Mouse (Mus musculus): ENCODE results near the gene Fam149b.
"Not testable (repeated sequence)": the region's sequence is repeated elsewhere in the genome, so short reads cannot be mapped to it uniquely, and the experiment has no call there.

Fam149b gene

GRCm38 (mm10) chr14:20347991-20348541 lies at the start of gene Fam149b, which contains the start of gene Ecd:
Gene Fam149b (plus strand): TSS chr14:20348162.
Gene Ecd (minus strand): TSS chr14:20348121.
- DNase-seq (ENCODE audit: low read depth), result peak; percentile 93

GRCm38 (mm10) chr14:20305085-20305484 lies 42.9 kb upstream of the Fam149b start:
- DNase-seq (ENCODE audit: low read depth), result not testable (repeated sequence)

- DNase-seq (ENCODE audit: low read depth), result no peak
Measured at GRCm38 (mm10) chr14:20315137-20315536, 32.8 kb upstream of the Fam149b start.

GRCm38 (mm10) chr14:20319420-20319819 lies 28.5 kb upstream of the Fam149b start:
- DNase-seq (ENCODE audit: low read depth), result no peak

- no peak for DNase-seq (ENCODE audit: low read depth)
Measured at GRCm38 (mm10) chr14:20324196-20324595, 23.8 kb upstream of the Fam149b start.

- DNase-seq (ENCODE audit: low read depth), result no peak
Measured at GRCm38 (mm10) chr14:20328474-20328873, 19.5 kb upstream of the Fam149b start.

- no peak for DNase-seq (ENCODE audit: low read depth)
Measured at GRCm38 (mm10) chr14:20331316-20331715, 16.6 kb upstream of the Fam149b start.

- DNase-seq (ENCODE audit: low read depth), result no peak
Measured at GRCm38 (mm10) chr14:20339415-20339814, 8.5 kb upstream of the Fam149b start.

- no peak for DNase-seq (ENCODE audit: low read depth)
Measured at GRCm38 (mm10) chr14:20340149-20340548, 7.8 kb upstream of the Fam149b start.

- DNase-seq (ENCODE audit: low read depth), result no peak
Measured at GRCm38 (mm10) chr14:20340866-20341265, 7.1 kb upstream of the Fam149b start.

- no peak for DNase-seq (ENCODE audit: low read depth)
Measured at GRCm38 (mm10) chr14:20345885-20346284, 2.1 kb upstream of the Fam149b start.

- no peak for DNase-seq (ENCODE audit: low read depth)
Measured at GRCm38 (mm10) chr14:20347441-20347990, 446 bp upstream of the Fam149b start.

GRCm38 (mm10) chr14:20363230-20363629 lies 15.3 kb downstream of the Fam149b start:
- DNase-seq (ENCODE audit: low read depth), result no peak

GRCm38 (mm10) chr14:20368271-20368670 lies 20.3 kb downstream of the Fam149b start:
- DNase-seq (ENCODE audit: low read depth), result no peak

- DNase-seq (ENCODE audit: low read depth), result no peak
Measured at GRCm38 (mm10) chr14:20370798-20371197, 22.8 kb downstream of the Fam149b start.

- no peak for DNase-seq (ENCODE audit: low read depth)
Measured at GRCm38 (mm10) chr14:20371854-20372253, 23.9 kb downstream of the Fam149b start.

GRCm38 (mm10) chr14:20377112-20377521 lies 29.2 kb downstream of the Fam149b start:
- no peak for DNase-seq (ENCODE audit: low read depth)

GRCm38 (mm10) chr14:20378313-20379061 lies 30.5 kb downstream of the Fam149b start:
- no peak for DNase-seq (ENCODE audit: low read depth)

GRCm38 (mm10) chr14:20379087-20379640 lies 31.2 kb downstream of the Fam149b start:
- no peak for DNase-seq (ENCODE audit: low read depth)

GRCm38 (mm10) chr14:20379753-20380430 lies 31.9 kb downstream of the Fam149b start:
- no peak for DNase-seq (ENCODE audit: low read depth)

- peak; percentile 78 for DNase-seq (ENCODE audit: low read depth)
Measured at GRCm38 (mm10) chr14:20388441-20389129, 40.6 kb downstream of the Fam149b start, which contains the start of gene Dnajc9. Gene Dnajc9 (minus strand): TSS chr14:20388910.
